Mouse (Mus musculus) bone marrow, adult 2 months (tissue): ENCODE data around the gene Steap3. TPM values are rescaled to one million over a fixed set of nuclear protein-coding genes. Genes with fewer than 3 reads are reported as not detected.

Experiments used
- H3K27ac ChIP-seq: fragments of 200-500 bp; 2 replicates; pipeline ENCODE4 v1.5.1; 2012; ENCODE audit warnings: low read depth, mild to moderate bottlenecking, control low read depth, inconsistent platforms, low read length; ENCODE audit not compliant: control insufficient read depth, poor library complexity, insufficient read depth
- H3K4me1 ChIP-seq: fragments of 200-500 bp; 2 replicates; pipeline ENCODE4 v1.6.1; 2011; ENCODE audit warnings: low read length; ENCODE audit not compliant: control insufficient read depth, insufficient read depth
- H3K4me3 ChIP-seq: fragments of 200-500 bp; replicated peaks from 2 replicates; pipeline ENCODE3; 2011; ENCODE audit warnings: mild to moderate bottlenecking, low read depth, low read length, control low read depth; ENCODE audit not compliant: control insufficient read depth
- CTCF ChIP-seq: fragments of 200-500 bp; IDR thresholded peaks from 2 replicates; pipeline ENCODE4 v1.5.1; 2011; ENCODE audit warnings: low read length, control low read depth; ENCODE audit not compliant: control insufficient read depth, insufficient read depth
- POLR2A ChIP-seq: fragments of 200-500 bp; IDR thresholded peaks from 2 replicates; pipeline ENCODE4 v1.6.1; 2011; ENCODE audit warnings: low read depth, mild to moderate bottlenecking, control low read depth, low read length, borderline replicate concordance; ENCODE audit not compliant: control insufficient read depth
- WGBS: fragments of 180-500 bp; shearing (Covaris S2); methylation state at CpG from one replicate; pipeline ENCODE4 v1.1.7; 2018; 5-methylcytosine and 5-hydroxymethylcytosine counted together
- polyA plus RNA-seq: library from polyadenylated mRNA; stranded (reverse); fragments of >200 nt; gene quantifications from 2 replicates; pipeline ENCODE4 v1.2.4, GENCODE M21; 2011; ENCODE audit warnings: low replicate concordance; ENCODE audit not compliant: missing spikeins, insufficient read depth, insufficient read length

Steap3 gene
- polyA plus RNA-seq, 1 experiment = 9.4 TPM

DNA sequence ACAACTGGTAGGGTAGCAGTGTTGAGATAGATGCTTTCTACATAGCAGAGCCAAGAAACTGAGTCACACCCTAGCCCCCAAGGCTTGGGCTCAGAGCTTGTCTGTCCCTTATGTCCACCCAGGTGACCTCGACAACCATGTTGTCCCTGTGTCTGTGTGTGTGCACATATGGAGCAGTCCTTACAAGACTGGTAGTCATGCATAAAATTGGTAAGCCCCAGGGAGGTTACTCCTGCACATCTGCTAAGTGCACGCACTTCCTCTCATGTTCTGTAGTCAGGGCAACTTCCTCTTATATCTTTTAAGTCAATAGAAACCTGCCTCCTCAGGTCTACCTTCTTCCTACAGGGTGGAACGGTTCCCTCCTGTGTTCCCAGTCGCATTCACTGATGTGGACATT, 97.5 kb downstream of the Steap3 start:
- H3K4me1 ChIP-seq = peaks cover 2% of the 10 kb centered on the region; the same call in 1 of the 2 replicates
- TF ChIP-seq POLR2A (no peak), CTCF (no peak)
- no peak overlapping the region for H3K4me3 ChIP-seq
- WGBS = 32% methylated on average over 4 of the region's 4 CpGs
- no peak overlapping the region; the same call in 1 of the 2 replicates for H3K27ac ChIP-seq

DNA sequence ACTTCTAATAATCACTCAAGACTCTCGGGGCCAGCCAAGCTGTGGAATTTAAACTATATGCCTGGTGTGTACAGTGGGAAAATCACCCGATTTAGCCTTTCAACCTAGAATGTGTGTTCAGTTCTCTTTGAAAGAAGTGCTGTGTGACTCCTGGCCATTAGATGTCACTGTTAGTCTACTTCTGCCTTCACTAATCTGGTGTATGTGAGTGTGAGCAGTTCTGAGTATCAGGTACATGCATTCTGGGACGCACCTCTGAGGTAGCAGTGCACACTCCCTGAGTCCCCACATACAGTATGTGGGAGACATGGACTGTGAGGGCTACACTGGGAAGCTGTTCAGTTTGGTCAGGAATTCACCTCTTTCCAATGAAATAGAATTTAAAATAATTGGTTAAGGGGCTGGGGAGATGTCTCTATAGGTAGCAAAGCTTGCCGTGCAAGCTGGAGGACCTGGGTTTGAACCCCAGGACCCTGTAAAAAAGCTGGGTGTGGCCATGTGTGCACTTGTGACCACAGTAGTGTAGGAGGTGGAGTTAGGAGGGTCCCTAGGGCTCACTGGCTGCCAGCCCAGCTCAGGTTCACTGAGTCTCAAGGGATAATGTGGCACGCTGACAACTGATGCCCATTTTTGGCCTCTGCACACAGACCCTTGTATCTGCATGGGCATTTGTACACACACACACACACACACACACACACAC, 100.5 kb downstream of the Steap3 start:
- H3K4me1 ChIP-seq = peaks cover 2% of the 10 kb centered on the region; the same call in 1 of the 2 replicates
- no peak overlapping the region for H3K27ac ChIP-seq
- TF ChIP-seq CTCF (no peak), POLR2A (no peak)
- 61% methylated on average over 5 of the region's 5 CpGs for WGBS
- H3K4me3 ChIP-seq = no peak overlapping the region

DNA sequence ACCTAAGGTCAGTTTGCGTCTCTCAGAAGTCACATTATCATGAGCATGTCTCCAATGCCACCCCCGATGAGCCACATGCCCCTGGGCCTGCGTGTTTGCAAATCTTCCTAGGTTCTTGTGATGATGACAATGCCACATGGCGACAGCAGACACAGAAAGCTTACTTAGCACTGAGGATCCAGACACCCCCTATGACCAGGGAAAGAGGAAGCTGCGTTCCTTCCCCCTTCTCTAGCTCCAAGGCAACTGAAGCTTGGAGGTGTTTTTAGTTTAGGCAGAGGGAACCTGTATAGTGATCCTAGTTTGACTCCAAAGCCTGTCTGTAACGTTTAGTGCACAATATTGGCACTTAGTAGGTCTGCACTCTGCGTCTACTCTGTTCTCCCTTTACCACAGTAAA, 102.2 kb downstream of the Steap3 start:
- WGBS = 65% methylated on average over 7 of the region's 7 CpGs
- no peak for TF ChIP-seq CTCF
- no peak for TF ChIP-seq POLR2A
- Histone ChIP-seq H3K27ac (no peak overlapping the region), H3K4me3 (no peak overlapping the region), H3K4me1 (peaks cover 2% of the 10 kb centered on the region; the same call in 1 of the 2 replicates)

DNA sequence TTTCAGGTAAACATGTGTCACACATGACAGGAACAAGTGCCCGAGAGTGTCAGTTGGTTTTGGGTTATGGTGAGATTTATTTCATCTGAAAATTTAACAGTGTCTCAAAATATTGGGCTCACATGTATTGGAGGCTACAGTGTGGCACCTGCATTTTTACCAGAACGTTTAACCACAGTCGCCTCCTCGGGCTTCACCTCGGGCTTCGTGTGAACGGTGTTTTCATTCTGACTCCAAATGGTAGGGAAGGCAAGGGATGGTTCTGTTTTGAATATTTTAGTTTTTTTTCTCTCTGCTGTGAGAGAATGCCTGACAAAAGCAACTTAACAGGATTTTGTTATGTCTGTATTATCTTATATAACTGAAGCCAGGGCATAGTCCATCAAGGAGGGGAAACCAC, 103.8 kb downstream of the Steap3 start:
- no peak for TF ChIP-seq CTCF
- no peak for TF ChIP-seq POLR2A
- H3K4me3 ChIP-seq = no peak overlapping the region
- 86% methylated on average over 7 of the region's 7 CpGs for WGBS
- H3K27ac ChIP-seq = no peak overlapping the region
- H3K4me1 ChIP-seq = no peaks in the 10 kb centered on the region

DNA sequence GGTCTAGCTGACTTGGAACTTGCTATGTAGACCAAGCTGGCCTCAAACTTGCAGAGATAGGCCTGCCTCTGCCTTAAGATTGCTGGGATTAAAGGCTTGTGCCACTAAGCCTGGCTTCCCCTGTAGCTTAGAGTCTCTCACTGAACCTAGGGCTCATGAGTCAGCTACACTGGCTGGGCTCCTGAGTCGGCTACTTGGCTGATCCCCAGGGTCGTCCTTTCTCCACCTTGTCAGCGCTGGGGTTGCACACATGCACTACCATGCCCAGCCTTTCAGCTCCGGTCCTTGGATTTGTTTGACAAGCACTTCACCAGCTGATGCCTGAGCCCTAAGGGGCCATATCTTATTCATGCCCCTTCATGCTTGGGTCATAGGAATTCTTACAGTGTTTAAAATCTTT, 104.5 kb downstream of the Steap3 start:
- H3K4me3 ChIP-seq = no peak overlapping the region
- 80% methylated on average over 4 of the region's 4 CpGs for WGBS
- H3K27ac ChIP-seq = no peak overlapping the region
- TF ChIP-seq POLR2A (no peak), CTCF (no peak)
- H3K4me1 ChIP-seq = no peaks in the 10 kb centered on the region

DNA sequence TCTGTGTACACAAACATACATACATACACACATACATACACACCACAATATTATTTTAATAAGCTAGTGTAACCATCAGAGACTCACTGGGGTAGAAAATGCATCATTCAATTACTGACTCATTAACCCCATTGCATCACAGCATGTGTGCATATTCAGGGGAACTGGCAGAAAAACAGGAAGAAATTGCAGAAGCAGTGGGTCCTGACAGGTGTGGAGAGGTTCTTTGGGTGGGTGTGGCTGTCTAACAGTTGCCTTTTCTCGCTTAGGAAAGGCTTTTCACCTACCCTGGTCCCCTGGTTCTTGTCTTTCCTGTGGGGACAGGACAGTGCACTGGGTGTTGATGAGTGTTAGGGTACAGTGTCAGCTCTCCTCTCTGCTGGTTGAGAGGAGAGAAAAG, 109.9 kb downstream of the Steap3 start:
- H3K4me1 ChIP-seq = no peaks in the 10 kb centered on the region; the same call in 1 of the 2 replicates
- no peak overlapping the region for H3K4me3 ChIP-seq
- peak overlapping the region; percentile 12; the same call in 1 of the 2 replicates for H3K27ac ChIP-seq
- no peak for TF ChIP-seq CTCF
- no peak for TF ChIP-seq POLR2A
- 19% methylated on average over 1 of the region's 1 CpGs for WGBS

DNA sequence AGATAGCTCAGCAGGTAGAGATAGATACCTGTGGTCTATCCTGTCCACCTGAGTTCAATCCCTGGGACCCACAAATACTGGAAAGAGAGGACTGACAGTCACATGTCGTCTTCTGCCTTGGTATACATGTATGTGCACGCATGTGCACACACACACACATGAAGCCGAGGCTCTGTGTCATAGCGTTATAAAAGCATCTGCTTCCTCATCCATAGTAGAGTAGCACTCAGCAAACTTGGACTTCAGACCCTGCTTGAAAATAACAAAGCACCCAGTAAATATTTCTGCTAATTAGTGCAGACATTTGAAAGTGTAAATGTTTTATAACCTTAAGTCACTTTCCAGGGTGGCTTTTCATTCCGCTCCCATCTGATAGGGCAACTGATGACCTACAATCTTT, 111.0 kb downstream of the Steap3 start:
- 85% methylated on average over 5 of the region's 5 CpGs for WGBS
- Histone ChIP-seq H3K4me3 (no peak overlapping the region), H3K27ac (no peak overlapping the region), H3K4me1 (no peaks in the 10 kb centered on the region; the same call in 1 of the 2 replicates)
- no peak for TF ChIP-seq POLR2A
- TF ChIP-seq CTCF = no peak

DNA sequence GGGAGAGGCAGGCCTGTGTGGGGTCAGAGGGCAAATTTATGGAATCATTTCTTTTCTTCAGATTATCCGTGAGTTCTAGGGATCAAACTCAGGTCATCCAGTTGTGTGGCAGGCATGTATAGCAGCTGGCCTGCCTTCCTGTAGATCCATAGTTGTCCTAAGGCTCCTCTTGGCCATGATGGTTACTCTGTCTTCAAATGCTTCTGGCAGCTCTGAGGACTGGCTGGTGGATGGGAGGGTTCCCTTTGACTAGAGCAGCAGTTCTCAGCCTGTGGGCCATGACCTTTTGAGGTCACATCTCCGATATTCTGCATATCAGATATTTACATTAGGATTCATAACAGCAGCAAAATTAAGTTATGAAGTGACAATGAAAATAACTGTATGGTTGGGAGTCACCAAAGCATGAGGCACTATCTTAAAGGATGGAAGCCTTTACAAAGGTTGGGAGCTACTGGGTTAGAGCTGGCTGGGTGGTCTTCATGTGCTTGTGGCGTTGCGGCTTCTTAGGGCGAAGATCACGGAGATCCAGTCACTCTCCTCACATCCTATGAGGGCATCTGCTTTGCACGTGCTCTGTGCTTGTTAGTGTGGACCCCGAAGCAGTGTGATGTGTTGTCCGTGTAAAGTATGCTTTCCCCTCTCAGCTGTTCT, 113.9 kb downstream of the Steap3 start:
- H3K4me3 ChIP-seq = no peak overlapping the region
- no peak overlapping the region for H3K27ac ChIP-seq
- no peak for TF ChIP-seq POLR2A
- TF ChIP-seq CTCF = no peak
- 86% methylated on average over 9 of the region's 9 CpGs for WGBS
- H3K4me1 ChIP-seq = no peaks in the 10 kb centered on the region; the same call in 1 of the 2 replicates
